Mouse (Mus musculus): ENCODE results near the gene Slc16a14.

GRCm38 (mm10) chr1:84885174-84885573, 49.8 kb downstream of the Slc16a14 start:
- TF ChIP-seq CTCF (IDR thresholded peaks at IDR 0.05; ENCODE audit: control insufficient read depth, insufficient read depth, low read length) (no peak), POLR2A (IDR thresholded peaks at IDR 0.05; ENCODE audit: borderline replicate concordance, control insufficient read depth, low read depth, low read length) (no peak)

Data from bone marrow, adult 2 months (tissue).